Mouse (Mus musculus) cerebellum, adult 11 months (tissue): Measurements from ENCODE around the gene Apex2.
"Not testable (repeated sequence)": the region's sequence is repeated elsewhere in the genome, so short reads cannot be mapped to it uniquely, and the experiment has no call there.

Experiments
- DNase-seq: peaks from one replicate; pipeline ENCODE4 v3.0.0; 2022

Gene Apex2

GRCm38 (mm10) chrX:150589696-150590095, at the start of gene Apex2:
Gene Apex2 (minus strand): TSS chrX:150589868.
- no peak for DNase-seq

- DNase-seq = no peak
These were observed 46.8 kb upstream of the Apex2 start for GRCm38 (mm10) chrX:150636421-150636820.

GRCm38 (mm10) chrX:150598882-150599281, 9.2 kb upstream of the Apex2 start:
- no peak for DNase-seq

- no peak for DNase-seq
These were observed 5.5 kb upstream of the Apex2 start for GRCm38 (mm10) chrX:150595016-150595760.

- DNase-seq = no peak
These were observed 4.5 kb upstream of the Apex2 start for GRCm38 (mm10) chrX:150594176-150594575.

GRCm38 (mm10) chrX:150593266-150594035, 3.8 kb upstream of the Apex2 start:
- DNase-seq = no peak

- DNase-seq = peak; percentile 62
These were observed 1.5 kb downstream of the Apex2 start, which contains the start of gene Pfkfb1 for GRCm38 (mm10) chrX:150588023-150588764. Gene Pfkfb1 (plus strand): TSS chrX:150588229.

GRCm38 (mm10) chrX:150585116-150585515, 4.6 kb downstream of the Apex2 start:
- no peak for DNase-seq

GRCm38 (mm10) chrX:150581921-150582320, 7.7 kb downstream of the Apex2 start:
- no peak for DNase-seq

GRCm38 (mm10) chrX:150564644-150565357, 24.9 kb downstream of the Apex2 start:
- DNase-seq = no peak

GRCm38 (mm10) chrX:150554032-150554431, 35.6 kb downstream of the Apex2 start:
- no peak for DNase-seq

- no peak for DNase-seq
These were observed 37.7 kb downstream of the Apex2 start for GRCm38 (mm10) chrX:150551986-150552385.

GRCm38 (mm10) chrX:150549639-150550038, 40.0 kb downstream of the Apex2 start:
- DNase-seq = no peak

GRCm38 (mm10) chrX:150547239-150547638, 42.4 kb downstream of the Apex2 start, which contains the start of gene Alas2:
Gene Alas2 (plus strand): TSS chrX:150547375.
- DNase-seq = no peak

GRCm38 (mm10) chrX:150541684-150542083, 48.0 kb downstream of the Apex2 start:
- no peak for DNase-seq

- DNase-seq = no peak
These were observed 49.6 kb downstream of the Apex2 start for GRCm38 (mm10) chrX:150540111-150540510.

- DNase-seq = no peak
These were observed 73.2 kb downstream of the Apex2 start for GRCm38 (mm10) chrX:150516477-150516876.

GRCm38 (mm10) chrX:150516015-150516414, 73.7 kb downstream of the Apex2 start:
- DNase-seq = no peak

GRCm38 (mm10) chrX:150514127-150514526, 75.5 kb downstream of the Apex2 start:
- DNase-seq = no peak

GRCm38 (mm10) chrX:150511274-150511673, 78.4 kb downstream of the Apex2 start:
- DNase-seq = no peak

GRCm38 (mm10) chrX:150510631-150511030, 79.0 kb downstream of the Apex2 start:
- peak; percentile 8 for DNase-seq

- DNase-seq = no peak
These were observed 81.0 kb downstream of the Apex2 start for GRCm38 (mm10) chrX:150508696-150509095.

GRCm38 (mm10) chrX:150487811-150488210, 101.9 kb downstream of the Apex2 start:
- not testable (repeated sequence) for DNase-seq
